Mouse (Mus musculus) stomach, postnatal 0 days (tissue): Measurements from ENCODE around the gene Stx19.

Experiments used
- CTCF ChIP-seq: IDR thresholded peaks from 2 replicates; pipeline ENCODE4 v1.5.1; 2016; ENCODE audit warnings: antibody characterized with exemption, low read depth, mild to moderate bottlenecking, moderate library complexity
- EP300 ChIP-seq: optimal IDR thresholded peaks from 2 replicates; pipeline ENCODE3; 2016; ENCODE audit warnings: antibody characterized with exemption

GRCm38 (mm10) chr16:62855385-62855784, 40.9 kb downstream of the Stx19 start:
- TF ChIP-seq CTCF: no peak
- no peak for TF ChIP-seq EP300
